Mouse (Mus musculus) stomach, embryonic 14.5 days (tissue): ENCODE data around the gene Trmt44. TPM values are rescaled to one million over a fixed set of nuclear protein-coding genes. Genes with fewer than 3 reads are reported as not detected.

ENCODE experiments used
- polyA plus RNA-seq: library from polyadenylated mRNA; unstranded; fragments of >200 nt; fragmentation: Nextera tagmentation; extraction: Ambion mirVana; gene quantifications from 2 replicates; pipeline ENCODE4 v1.2.1, GENCODE M21; 2014

Gene Trmt44
- polyA plus RNA-seq, 1 experiment from 2014 or later, result 8.7 TPM

Other genes starting within 250 kb of the Trmt44 start
- not detected in 2 replicates for gene Hmx1, start 186.0 kb downstream of the Trmt44 start, polyA plus RNA-seq
- gene Cpz, start 49.4 kb downstream of the Trmt44 start, polyA plus RNA-seq, result 4.8 and 6.6 TPM in 2 replicates
- 13.9 and 18.3 TPM in 2 replicates for gene Acox3, start 8.0 kb upstream of the Trmt44 start, polyA plus RNA-seq
- gene Htra3, start 104.7 kb upstream of the Trmt44 start, polyA plus RNA-seq, result 52.2 and 54.7 TPM in 2 replicates
- gene Sh3tc1, start 164.9 kb upstream of the Trmt44 start, polyA plus RNA-seq, result 2.9 and 3.2 TPM in 2 replicates
- gene Ablim2, start 182.8 kb upstream of the Trmt44 start, polyA plus RNA-seq, result 1.3 and 3.2 TPM in 2 replicates